In the genomic region with DNA sequence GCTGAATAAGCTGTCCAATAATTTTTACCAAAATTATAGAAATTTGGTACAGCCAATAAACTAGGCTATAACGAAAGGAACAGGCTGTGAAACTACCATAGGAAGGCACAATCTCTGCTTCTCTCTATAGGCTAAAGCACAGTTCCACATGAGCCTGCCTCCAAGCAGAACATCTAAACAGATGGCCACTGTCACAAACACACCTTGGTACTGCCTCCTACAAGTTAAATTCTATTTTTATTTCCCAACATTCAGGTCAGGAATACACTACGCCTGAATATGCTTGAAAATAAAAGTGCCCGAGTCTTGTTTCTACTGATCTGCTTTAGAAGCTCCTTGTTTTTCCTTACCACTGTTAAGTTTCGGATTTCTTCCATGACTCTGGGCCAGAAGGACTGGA, we compare ENCODE assay signal across 17 mouse cellular contexts.
DNase-seq lines count a peak whose midpoint lies in the region; ATAC-seq lines count a peak whose summit lies in the region.
"Had no signal": no experiment of that assay in that cellular context is flagged by ENCODE, and none has a peak within 500 bp of the region (broad histone marks: within the 10 kb centered on the region; RNA-seq: fewer than 3 reads in every experiment).

No protein-coding gene starts in this region.

- peak; percentile 83 for ATAC-seq in frontal cortex, adult (ENCODE audit: low TSS enrichment)
- ATAC-seq: forebrain, embryonic 14.5 days; inflammation-experienced regulatory T-cells, adult 6 months; intestine, postnatal 0 days had no signal

- DNase-seq in frontal cortex, postnatal 25 days (ENCODE audit: low spot score in 2 of 2), result no peak
- peak; percentile 86 for DNase-seq in brain, adult 2 months (ENCODE audit: low read depth, low spot score)
- peak; percentile 54 to 62 for DNase-seq in cerebellum, adult 18-20 months
- DNase-seq in cerebellum, adult 9-11 months, result peak; percentile 64
- DNase-seq in retina, embryonic 14.5 days (ENCODE audit: low spot score), result no peak
- no peak for DNase-seq in yolk sac, embryonic 10.5 days (ENCODE audit: low spot score)
- DNase-seq in spleen, postnatal 10 days (ENCODE audit: low spot score in 2 of 2), result no peak
- DNase-seq: adrenal gland, adult 2 months; adrenal gland, postnatal 36 days; embryo, embryonic 11 days; gastrocnemius, postnatal 25 days; heart, postnatal 36 days; kidney, adult 8-10 months had no signal

Comparison
In these comparisons a context has a peak if more than half of its experiments do, and no peak if none do; other contexts are left out.
1. DNase-seq: peak in brain, adult 2 months (single experiment), cerebellum, adult 18-20 months (2 of 2) and cerebellum, adult 9-11 months (single experiment); none in frontal cortex, postnatal 25 days (0 of 2), retina, embryonic 14.5 days (single experiment), yolk sac, embryonic 10.5 days (single experiment) and spleen, postnatal 10 days (0 of 2).